Mouse (Mus musculus): Measurements from ENCODE around the gene Clip2.

Clip2 gene

DNA sequence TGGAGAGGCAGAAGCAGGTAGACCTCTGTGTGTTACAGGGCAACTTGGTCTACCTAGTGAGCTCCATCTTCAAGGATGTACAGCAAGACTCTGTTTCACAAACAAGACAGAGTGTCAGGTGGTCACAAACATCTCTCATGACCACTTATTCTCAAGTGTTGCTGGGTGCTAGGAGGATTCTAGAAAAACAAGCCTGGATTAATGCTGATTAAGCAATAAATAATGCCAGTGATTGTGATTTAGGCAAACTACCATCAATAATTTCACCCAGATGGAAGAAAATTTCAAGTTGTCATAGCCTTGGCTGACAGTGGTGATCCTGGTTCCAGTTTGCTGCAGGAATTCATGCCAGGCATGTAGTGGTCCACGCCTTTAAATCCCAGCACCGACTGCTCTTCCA is 12.0 kb upstream of the Clip2 start:
- DNase-seq = no peak

DNA sequence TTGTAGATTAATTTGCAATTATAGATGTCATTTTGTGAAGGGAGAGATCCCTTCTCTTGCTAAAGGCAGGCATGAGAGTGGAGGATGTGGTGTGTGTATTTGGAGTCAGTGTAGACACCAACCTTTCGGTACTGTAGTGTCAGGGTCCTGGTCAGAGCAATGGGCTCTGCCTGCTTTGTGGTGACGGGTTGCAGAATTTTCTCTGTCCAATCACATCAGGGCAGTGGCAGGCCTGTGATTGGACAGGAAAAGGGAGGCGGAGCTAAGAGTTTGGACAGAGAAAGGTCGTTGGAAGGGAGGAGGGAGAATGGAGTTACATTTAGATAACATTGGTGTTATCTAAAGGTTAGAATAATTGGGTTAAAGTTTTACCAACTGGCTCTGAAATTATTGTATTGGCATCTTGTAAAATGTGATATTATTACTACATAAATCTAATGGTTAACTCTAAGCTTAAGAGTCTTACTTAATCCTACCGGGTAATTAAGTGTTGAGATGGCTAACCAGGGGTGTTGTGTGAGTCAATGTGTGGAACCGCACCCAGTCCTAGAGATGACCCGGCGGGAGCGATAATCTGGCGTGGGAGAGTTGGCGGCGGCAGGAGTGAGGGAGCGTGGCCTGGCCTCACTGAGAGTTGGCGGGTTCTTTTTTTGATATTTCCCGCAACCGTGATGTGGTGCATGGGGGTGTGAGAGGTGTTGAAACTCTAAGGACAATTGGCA is 8.4 kb upstream of the Clip2 start:
- DNase-seq = no peak

DNA sequence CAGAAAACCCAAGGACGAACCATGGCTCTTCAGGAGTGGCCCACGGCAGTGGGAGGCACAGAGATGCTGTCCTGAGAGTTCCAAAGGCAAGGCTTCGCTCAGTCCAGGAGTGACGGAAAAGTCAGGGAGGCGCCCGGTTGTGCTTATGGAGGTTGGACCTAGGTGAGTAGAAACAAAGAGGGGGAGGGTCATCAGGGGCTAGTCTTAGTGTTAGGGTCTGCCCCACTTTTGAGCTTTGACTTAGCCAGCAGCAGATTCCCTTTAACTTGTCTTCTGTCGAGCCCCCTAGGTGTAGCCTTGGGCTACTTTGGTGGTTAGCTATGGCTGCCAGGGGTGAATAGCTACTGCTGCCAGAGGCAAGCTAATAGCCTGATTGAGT is 7.8 kb upstream of the Clip2 start, which contains the start of gene Syna:
Gene Syna, minus strand, starts transcription at position 101 of the 379 bp plus-strand sequence.
- DNase-seq = no peak

DNA sequence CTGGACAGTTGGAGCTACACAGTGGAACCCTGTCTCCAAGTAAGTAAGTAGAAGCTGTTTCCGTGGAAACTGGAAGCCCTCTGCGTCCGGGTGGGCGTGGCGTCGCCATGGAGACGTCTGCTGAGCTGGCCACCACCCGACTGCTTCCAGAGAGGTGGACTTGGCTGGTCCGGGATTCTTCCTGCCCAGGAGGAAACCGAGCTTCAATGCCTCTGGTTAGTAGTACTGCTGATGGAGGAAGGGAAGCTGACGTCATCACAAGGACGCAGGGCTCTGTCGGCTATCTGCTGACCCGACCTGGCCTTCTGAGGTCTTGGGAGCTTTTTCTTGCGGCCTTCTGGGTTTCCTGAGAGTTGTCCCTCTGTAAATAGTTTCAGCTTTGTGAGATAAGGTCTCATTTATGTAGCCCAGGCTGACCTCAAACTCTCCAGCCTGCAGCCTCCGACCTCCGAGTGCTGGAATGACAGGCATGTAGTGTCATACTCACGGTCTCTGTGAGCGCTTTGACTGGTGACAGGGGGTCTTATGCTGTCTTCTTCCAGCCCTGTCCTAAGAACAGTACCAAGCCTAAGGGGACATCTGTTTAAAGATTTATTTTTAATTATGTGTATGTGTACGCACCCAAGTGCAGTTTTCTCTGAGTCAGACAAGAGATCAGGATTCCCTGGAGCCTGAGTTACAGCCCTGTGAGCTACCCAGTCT is 3.4 kb upstream of the Clip2 start:
- peak in 1 of 2 experiments; percentile 28 for DNase-seq

DNA sequence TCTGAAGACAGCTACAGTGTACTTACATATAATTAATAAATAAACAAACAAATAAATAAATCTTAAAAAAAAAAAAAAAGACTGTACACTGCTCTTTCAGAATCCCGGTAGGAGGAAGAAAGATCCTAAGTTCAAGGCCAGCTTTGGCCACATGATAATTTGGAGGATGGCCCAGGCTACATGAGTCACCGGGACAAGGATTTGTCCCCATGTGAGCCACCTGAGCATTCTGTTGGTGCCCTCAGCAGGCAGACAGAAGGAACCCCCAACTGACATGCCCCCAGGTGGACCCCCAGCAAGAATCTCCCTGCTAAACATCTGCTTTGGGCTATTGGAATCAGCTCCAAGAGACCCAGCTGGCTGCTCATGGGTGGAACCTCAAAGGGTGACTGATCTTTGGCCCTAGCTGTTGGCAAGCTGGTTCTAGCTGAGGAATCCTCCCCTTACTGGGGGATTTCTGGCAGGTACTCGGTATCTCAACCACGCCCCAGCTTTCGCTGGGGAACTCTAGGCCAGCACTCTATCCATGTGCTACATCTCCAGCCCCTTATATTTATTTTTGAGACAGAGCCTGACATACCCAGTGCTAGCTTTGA is 1.8 kb upstream of the Clip2 start:
- DNase-seq = no peak

DNA sequence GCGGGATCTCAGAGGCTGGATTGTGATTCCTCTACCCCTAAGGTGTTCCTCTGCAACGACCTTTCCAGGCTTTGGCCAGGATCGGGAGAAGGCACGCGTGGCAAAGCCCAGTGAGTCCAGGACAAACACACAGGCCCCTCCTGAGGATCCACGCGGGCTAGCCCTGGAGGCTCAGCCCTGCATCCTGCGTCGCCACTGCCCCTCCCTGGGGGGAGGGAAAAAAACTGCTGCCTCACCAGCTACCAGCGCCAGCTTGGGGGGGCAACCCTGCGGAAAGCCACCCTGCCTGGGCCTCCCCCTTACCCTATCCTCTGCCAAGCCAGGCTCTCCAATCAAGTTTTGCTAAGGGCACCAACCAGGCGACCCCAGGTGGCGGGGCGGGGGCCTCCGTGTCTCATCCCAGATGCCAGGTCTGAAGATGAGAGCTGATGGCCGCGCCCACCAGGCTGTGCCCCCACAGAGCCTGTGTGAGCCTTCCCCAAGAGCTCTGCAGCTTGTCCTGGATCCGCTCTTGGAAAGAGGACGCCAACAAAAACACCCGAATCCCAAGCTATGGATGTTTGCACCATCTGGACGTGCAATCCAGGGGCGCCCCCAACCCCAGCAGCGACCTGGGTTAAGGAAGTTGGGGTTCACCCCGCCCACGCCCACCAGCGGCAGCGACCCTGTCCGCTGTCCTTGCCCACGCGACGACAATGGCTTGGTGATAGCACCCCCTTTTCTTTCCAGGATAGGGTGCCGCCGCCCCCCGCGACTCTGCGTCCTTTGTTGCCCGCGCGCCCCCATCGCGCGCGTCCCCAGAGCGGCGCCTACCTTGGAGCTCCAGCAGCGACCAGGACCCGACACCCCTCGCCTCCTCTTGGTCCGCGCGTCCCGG is 763 bp downstream of the Clip2 start:
- peak; percentile 55 to 60 for DNase-seq

DNA sequence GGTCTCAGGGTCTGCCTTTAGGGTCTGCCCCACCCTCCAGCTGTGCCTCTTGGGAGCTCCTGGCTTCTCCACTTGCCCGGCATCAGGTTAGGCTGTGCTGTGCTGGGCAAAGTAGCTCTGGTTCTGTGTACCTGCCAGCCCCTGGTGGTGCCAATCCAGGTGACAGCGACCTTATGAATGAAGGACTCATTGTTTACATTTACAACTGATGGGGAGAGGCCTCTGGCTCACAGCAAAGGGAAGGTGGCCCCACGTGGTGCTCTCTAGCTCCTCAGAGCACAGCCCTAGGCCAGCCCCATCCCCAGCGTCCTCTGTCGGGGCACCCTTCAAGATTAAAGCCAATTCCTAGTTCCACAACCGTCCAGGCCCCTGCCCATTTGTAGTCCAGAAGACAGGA is 1.4 kb downstream of the Clip2 start:
- peak; percentile 37 to 40 for DNase-seq

DNA sequence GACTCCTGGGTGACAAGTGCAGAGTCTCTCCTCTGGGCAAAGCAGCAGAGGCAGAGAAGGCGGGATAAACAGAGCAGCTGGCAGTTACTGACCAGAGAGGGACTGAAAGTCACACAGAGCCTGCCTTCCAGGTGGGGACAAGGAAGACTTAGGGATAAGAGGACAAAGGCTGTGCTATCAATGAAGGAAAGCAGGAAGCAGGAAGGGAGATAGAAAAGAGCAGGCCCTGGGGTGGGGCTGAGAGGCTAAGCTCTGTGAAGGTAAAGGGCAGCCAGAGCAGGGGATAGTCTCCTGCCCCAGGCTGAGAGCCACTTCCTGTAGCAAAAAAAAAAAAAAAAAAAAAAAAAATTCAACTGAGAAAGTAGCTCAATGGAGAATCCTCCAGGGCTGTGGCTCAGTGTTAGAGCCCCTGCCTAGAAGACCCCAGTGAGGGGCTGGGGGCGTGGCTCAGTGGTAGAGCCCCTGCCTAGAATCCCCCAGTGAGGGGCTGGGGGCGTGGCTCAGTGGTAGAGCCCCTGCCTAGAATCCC is 2.5 kb downstream of the Clip2 start:
- DNase-seq = no peak

DNA sequence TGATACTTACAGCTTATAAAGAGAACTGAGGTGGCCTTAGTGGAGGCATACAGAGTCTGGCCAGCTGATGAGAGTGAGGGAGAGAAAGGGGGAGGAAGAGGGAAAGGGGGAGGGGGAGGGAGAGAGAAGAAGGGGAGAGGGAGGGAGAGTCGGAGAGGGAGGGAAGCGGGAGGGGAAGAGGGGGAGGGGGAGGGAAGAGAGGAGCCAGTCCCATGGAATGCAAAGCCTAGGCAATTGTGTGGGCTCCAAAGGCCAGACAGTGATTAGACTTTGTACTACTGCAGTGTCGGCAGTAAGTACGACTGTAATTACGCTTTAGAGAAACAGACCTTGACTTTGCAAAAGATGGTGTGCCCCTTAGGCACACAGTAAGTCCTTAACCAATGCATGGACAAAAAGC is 3.9 kb downstream of the Clip2 start:
- DNase-seq = no peak

DNA sequence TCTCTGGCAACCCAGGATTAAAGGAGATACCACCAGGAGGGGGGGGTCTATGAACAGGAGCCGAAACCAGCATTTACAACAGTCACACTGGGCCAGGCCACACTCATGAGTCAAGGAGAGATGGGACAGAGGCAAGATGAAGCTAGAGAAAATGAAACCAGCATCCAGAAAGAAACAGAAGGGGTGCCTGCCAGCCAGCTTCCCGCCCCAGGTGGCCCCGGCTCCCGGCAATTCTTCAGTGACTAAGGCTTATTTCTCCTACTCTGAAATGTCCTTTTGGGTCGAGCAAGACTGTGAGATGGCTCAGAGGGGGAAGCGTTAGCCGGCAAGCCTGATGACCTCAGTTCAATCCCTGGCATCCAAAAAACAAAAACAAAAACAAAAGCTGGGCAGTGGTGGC is 5.4 kb downstream of the Clip2 start:
- peak; percentile 34 to 35 for DNase-seq

DNA sequence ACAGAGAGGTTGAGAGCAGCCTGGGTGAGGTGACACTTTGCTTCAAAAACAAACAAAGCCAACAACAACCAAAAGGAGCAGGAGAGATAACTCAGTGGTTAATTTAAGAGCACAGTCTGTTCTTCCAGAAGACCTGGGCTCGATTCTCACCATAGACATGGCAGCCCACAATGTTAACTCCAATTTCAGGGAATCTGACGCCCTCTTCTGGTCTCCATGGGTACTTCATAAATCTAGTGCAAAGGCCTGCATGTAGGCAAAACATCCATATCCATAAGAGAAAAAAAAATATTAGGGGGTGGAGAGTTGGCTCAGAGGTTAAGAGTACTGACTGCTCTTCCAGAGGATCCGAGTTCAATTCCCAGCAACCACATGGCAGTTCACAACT is 7.0 kb downstream of the Clip2 start:
- peak in 1 of 2 experiments; percentile 36 for DNase-seq

DNA sequence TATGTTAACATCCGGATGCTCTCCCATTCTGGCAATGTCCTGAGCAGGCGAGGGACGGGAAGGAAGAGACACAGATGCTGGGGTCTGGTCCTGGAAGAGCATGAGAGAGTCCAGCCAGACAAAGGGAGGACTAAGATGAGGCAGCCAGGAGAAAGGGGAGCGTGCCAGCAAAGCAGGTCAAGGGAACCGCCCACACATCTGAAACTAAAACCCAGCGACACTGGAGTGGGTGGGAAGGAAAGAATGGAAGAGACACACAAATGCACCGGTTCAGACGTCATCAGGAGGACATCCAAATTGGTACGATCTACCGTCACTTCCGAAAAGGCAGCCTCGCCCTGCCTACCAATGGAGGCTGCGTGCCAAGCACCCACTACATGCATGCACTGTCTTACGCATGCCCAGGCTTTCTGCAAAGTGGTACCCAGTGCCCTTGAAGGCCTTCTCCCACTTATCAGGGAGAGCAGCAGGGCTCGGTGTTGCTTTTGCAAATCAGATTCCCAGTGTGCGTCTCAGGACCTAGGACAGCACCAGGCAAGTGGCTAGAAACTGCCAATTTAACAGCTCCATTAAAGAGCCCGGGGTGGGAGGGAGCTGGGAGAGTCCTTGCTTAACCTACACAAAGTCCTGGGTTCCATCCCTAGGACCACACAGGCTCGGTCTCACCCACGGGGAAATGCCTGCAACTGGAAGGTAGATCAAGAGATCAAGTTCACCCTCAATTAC is 7.6 kb downstream of the Clip2 start:
- peak; percentile 48 to 58 for DNase-seq

DNA sequence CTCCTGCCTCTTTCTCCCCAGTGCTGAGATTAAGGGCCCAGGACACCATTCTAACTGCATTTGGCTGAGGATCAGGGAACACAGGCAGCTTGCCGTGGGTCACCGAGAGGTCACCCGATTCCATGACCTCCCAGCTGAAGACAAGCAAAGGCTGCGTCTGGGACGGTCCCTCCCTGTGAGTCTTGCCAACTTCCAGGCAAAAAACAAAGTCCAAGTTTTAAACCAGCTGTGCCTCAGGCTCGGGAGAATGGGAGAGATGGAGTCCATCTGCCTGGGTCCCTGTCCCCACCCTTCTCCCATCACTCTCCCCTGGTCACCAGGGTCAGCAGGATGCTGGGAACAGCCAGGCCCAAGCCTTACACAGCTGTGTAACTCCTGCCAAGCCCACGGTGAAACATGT is 10.6 kb downstream of the Clip2 start:
- no peak for DNase-seq

DNA sequence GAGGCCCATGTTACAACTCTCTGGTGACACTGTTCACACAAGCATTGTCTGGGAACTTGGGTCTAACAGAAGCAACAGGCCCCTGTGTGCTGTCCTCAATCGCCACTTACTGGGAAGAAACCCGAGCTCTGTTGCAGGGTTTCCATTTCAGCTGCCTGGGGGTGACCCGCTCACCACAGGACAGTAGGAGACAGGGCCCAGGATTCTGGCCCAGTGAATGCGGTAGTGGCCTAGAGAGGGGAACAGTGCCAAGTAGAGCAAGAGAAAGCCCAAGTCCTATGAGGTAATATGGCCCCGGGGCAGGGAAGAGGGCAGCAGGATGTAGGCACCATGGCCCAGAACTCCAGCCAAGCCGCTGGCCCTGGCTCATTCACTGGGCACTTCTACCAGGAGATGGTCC is 11.4 kb downstream of the Clip2 start:
- DNase-seq = no peak

DNA sequence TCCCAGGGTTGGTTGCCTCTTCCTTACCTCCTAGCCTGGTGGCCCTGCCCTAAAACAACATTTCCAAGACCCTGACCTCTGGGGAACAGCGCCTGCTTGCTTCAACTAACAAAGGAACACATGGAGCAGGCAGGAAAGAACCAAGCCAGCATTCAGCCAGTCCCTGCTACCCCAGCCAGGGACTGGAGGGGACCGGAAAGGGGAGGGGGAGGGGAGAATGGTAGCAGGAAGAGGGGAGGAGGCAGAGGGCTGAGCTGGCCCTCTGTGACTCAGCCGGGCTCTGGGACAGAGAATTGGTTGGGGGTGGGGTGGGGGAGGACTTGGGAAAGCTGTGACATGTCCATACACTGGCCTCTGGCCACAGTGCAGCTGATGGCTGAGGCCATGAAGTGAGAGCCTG is 12.3 kb downstream of the Clip2 start:
- peak in 1 of 2 experiments; percentile 26 for DNase-seq

DNA sequence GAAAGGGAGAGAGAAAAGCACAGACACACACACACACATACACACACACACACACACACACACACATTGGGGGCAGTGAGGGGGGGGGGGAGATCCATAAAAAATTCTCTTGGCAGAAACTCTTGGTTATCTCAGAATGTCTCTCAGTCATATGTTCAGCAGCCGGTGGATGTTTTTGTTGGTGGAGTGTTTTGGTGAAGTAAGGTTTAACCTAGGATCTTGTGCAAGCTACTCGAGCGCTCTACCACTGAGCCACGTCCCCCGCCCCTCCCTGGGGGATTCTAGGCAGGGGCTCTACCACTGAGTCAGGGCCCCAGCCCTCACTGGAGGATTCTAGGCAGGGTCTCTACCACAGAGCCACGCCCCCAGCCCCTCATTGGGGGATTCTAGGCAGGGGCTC is 16.2 kb downstream of the Clip2 start:
- no peak for DNase-seq

DNA sequence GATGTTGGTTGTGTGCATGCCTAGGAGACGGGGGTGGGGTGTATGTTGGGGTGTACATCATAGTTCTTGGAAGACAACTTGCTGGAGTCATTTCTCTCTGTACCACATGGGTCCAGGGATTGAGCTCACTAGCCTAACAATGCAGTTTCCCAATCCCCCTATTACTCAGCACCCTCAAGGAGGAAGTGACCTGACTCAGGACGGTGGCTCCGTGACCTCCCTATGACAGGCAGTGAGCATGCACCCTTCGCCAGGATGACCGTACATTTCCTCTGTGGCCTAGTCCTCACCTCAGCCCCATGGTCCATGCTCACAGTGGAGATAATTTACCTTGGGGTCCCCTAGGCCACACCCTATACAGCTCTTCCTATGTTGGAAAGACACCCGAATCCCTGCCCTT is 19.8 kb downstream of the Clip2 start:
- DNase-seq = no peak

DNA sequence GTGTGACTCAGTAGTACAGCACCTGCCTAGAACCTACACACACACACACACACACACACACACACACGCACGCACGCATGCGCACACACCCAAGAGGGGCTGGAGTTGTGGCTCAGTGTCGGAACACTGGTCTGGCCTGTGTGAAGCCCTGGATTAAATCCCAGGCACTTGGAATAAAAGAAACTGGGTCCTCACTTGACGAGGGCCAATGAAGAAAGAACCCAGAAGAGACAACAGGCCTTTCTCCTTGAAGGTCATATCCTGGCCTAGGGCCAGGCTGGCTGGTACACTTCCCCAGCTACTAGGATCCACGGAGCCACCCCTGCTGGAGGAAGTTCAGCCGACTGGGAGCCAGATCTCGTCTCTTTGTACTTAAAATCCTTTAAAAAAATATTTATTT is 20.6 kb downstream of the Clip2 start:
- peak; percentile 36 to 47 for DNase-seq

DNA sequence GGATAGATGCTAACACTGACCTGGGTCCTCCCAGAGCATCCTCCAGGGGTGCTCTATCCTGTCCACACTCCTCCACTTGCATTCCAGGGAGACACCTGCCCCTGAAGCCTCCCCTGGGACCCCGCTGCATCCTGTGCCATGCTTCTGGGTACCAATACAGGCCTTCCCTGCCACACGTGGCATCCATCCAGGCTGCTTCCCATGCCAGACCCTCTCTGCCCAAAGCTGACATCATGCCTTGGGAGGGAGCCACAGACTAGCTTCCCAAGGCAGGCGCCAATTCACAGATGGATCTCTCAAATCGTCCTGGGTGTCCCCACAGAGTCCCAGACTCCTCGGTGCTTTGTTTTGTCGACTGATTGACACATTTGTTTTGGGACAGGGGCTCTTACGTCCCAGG is 21.4 kb downstream of the Clip2 start:
- DNase-seq = peak; percentile 96

DNA sequence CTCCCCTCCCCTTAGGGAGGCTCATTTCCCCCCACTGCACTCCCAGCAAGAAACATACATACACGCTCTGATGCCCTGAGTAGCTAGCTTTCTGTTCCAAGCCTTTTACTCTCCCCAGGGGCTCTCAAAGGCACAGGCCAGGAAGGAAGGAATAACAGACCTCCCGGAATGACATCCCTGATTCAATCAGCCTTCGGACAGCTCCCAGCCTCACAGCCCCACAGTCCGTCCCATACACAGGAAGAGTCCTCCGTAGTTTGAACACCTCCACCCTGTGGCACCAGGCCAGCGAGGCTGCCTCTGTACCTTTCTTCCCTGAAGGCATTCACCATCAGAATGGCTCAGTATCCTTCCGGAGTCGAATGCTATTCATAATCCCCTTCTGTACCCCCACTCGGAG is 23.7 kb downstream of the Clip2 start:
- DNase-seq = no peak

DNA sequence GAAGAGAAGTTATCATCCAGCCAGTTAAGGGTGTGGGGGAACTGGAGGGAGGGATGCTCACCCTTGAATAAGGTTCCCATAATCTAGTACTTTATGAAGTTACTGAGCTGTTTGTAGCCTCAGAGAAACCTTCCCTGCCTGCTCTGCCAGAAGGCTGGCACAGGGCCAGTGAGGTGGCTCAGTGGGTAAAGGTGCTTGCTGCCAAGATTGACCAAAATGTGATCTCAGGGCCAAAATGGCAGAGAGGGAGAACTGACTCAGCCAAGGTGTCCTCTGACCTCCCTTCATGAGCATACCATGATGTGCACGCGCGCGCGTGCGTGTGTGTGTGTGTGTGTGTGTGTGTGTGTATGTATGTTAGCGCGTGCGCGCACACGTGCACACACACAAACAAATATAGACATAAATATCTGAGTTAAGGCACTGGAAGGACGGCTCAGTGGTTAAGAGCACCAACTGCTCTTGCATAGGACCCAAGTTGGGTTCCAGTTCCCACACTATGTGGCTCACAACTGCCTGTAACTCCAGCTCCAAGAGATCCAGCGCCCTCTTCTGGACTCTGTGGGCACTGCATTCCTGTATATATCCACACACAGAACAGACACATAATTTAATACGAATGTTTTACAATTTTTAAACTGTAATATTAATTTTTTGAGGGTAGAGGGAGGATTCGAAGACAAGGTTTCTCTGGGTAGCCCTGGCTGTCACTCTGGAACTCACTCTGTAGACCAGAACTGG is 26.1 kb downstream of the Clip2 start:
- peak; percentile 68 to 72 for DNase-seq

DNA sequence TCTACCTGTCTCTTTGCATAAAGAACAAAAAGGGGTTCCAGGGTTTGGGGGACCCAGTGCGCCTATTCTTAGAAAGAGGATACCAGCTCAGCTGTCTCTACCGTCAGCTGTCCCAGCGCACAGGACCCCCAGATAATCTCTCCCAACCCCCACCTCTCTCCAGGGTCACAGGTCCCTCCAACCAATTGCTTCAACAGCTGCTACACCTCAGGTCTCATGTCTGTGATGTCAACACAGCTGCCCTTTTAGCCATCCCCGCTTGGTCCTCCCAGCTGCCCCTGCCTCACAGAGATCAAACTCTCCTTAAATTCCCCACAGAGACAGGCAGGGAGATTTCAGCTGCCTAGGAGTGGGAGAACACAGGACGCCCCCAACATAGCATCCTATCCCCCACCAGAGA is 28.5 kb downstream of the Clip2 start:
- no peak for DNase-seq
